Mouse (Mus musculus): Measurements from ENCODE around the gene Zfp526.

Zfp526 gene

DNA sequence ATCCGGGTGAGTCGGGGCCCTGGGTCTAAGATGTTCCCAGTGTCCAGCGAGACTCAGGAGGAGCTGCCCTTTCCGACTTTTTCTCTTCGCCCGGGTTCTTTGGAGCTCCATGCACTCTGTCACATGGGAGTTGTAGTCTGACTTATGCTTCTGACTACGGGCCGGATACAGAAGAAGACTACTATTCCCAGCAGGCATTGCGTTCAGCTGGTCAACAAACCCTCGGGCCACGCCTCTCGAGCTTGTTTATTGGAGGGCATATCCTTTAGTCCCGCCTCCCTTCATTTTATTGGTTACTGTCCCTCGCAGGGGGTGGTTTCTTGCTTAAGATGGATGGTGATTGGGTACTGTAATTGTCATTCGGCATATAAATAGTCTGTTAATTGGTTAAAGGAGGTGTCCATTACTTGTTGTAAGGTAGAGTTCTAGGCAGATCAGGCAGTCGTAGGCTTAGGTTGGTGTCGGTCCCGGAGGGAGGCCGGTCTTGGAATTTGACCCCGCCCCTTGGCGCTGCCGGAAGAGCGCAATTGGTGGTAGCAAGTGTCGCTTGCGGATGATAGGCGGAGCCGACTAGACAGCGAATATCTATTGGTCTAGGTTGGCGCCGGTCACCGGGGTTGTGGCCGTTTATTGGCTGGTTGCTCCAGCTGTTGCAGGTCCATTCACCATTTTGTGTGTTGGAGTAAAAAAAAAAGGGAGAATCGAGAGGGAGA is 46.7 kb downstream of the Zfp526 start:
- DNase-seq (ENCODE audit: extremely low spot score), result peak; percentile 98

DNA sequence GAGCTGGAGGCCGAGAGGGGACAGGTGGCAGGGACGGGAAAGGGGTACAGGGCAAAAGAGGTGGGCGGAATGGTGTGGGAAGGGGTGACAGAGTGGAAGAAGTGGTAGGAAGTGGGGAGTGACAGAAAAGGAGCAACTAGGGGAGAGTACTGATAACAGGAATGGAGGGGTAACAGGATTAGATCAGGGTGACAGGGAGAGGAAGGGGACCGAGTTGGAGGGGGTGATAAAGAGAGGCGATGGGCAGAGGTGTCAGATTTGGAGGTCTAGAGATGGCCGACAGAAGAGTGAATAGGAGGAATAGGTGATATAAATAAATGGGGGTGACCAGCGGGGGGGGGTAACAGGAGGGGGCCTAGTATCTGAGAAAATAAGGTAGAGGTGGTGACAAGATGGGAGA is 47.4 kb downstream of the Zfp526 start:
- no peak for DNase-seq (ENCODE audit: extremely low spot score)

DNA sequence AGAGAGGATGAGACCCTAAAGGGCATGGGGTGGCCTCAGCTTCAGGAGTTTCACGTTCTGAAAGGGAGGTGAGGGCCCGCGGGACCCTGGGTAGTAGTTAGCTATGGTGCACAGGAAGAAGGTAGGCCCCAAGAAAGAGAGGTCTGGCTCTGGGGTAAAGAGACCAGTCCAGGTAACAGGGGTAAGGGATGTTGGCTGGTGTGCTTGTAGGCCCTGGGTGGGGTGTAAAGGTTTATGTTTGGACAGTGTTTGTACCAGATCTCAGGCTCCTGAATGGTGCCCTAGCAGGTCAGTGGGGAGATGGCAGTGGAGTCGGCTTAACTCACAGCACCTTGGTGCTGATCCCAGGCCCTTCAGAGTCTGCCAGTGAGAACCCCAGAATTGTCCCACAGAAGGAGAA is 47.8 kb downstream of the Zfp526 start:
- no peak for DNase-seq (ENCODE audit: extremely low spot score)

DNA sequence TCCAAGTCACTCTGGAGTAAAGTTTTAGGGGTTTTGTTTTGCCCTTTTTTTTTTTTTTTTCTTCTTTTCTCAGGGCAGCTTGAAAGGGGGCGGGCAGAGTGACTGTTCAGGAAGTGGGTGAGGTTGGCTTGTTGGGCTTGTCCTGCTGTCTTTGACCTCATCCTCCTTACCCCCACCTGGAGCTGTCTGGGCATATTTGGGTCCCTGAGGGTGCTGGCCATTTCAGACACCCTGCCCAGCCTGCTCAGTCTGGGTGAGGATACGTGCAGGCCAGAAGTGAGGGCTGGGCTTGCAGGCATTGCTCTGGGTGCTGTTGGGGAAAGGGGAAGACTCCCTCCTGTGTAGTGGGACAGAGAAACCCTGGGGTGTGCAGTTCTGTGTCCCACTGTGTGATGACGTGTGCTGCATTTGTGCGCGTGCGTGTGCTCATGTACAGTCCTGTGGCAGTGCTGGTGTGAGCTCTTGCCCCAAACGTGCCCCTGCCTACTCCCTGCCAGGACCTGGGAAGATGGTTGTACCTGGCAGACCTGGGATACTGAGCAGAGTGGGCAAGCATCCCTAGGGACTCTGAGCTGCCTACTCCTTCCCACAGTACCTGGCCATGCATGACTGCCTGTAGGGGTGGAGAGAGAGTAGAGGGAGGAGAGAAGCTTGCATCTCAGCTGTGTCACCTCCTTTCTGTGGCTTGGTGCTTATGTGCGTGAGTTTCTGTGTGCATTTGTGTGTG is 48.5 kb downstream of the Zfp526 start:
- DNase-seq (ENCODE audit: extremely low spot score), result no peak

DNA sequence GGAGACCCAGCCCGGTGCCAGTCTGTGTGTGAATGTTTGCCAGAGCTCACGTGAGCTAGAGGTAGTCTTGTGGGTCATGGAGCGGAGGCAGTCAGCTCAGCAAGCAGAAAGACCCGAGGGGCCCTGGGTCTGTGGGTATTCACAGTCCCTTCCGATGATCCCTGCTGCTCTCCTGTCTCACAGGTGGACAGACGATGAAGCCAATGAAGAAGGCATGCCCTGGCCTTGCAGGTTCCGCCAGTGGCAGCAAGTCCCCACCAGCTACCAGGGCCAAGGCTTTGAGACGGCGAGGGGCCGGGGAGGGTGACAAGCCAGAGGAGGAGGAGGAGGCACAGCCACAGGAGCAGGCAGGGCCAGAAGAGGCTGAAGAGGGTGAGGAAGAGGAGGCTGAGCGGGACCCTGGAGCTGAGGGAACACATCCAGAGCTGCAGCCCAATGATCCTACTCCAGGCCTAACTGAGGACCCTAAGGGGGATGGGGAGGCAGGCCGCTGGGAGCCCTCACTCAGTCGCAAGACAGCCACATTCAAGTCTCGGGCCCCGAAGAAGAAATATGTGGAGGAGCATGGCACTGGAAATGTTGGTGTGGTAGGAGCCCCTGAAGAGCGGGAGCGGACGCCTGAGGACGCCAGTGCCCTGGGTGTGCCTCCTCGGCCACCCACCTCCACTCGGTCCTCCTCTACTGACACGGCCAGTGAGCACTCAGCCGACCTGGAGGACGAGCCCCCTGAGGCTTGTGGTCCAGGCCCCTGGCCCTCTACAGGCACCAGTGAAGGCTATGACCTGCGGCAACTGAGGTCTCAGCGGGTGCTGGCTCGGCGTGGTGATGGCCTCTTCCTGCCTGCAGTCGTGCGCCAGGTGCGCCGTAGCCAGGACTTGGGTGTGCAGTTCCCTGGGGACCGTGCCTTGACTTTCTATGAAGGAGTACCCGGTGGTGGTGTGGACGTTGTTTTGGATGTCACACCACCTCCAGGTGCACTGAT is 49.7 kb downstream of the Zfp526 start:
- DNase-seq (ENCODE audit: extremely low spot score), result no peak

DNA sequence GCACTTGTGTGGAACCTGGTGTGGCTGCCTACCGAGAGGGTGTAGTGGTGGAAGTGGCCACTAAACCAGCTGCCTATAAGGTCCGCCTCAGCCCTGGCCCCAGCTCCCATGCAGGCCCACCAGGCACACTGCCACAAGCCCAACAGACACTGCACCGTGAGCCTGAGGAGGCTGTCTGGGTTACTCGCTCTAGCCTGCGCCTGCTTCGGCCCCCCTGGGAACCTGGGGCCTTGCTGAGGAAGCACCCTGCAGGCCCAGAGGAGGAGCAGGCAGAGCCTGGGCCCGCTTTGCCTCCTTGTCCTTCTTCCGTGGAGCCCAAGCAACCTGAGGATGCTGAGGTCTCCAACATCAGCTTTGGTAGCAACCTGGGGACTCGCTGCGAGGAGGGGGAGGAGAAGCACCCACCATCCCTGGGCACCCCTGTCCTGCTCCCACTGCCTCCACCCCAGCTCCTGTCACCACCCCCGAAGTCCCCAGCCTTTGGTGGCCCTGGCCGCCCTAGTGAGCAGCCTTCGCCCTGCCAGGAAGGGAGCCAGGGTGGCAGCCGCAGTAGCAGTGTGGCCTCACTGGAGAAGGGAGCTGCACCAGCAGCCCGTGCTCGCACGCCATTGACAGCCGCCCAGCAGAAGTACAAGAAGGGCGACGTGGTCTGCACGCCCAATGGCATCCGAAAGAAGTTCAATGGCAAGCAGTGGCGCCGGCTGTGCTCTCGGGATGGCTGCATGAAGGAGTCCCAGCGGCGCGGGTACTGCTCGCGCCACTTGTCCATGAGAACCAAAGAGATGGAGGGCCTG is 50.6 kb downstream of the Zfp526 start:
- no peak for DNase-seq (ENCODE audit: extremely low spot score)

DNA sequence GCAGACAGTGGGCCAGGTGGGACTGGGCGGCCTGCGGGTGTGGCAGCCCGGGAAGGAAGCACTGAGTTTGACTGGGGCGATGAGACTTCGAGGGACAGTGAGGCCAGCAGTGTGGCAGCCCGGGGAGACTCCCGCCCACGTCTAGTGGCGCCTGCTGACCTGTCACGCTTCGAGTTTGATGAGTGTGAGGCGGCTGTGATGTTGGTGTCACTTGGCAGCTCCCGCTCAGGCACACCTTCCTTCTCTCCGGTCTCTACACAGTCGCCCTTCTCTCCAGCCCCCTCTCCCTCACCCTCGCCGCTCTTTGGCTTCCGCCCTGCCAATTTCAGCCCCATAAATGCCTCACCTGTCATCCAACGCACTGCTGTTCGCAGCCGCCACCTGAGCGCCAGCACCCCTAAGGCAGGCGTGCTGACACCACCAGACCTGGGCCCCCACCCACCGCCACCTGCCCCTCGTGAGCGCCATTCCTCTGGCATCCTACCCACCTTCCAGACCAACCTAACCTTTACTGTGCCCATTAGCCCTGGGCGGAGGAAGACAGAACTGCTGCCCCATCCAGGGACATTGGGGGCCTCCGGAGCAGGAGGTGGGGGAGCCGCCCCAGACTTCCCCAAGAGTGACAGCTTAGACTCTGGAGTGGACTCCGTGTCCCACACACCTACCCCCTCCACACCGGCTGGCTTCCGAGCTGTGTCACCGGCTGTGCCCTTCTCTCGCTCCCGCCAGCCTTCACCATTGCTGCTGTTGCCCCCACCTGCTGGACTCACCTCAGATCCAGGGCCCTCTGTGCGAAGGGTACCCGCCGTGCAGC is 51.4 kb downstream of the Zfp526 start:
- no peak for DNase-seq (ENCODE audit: extremely low spot score)

DNA sequence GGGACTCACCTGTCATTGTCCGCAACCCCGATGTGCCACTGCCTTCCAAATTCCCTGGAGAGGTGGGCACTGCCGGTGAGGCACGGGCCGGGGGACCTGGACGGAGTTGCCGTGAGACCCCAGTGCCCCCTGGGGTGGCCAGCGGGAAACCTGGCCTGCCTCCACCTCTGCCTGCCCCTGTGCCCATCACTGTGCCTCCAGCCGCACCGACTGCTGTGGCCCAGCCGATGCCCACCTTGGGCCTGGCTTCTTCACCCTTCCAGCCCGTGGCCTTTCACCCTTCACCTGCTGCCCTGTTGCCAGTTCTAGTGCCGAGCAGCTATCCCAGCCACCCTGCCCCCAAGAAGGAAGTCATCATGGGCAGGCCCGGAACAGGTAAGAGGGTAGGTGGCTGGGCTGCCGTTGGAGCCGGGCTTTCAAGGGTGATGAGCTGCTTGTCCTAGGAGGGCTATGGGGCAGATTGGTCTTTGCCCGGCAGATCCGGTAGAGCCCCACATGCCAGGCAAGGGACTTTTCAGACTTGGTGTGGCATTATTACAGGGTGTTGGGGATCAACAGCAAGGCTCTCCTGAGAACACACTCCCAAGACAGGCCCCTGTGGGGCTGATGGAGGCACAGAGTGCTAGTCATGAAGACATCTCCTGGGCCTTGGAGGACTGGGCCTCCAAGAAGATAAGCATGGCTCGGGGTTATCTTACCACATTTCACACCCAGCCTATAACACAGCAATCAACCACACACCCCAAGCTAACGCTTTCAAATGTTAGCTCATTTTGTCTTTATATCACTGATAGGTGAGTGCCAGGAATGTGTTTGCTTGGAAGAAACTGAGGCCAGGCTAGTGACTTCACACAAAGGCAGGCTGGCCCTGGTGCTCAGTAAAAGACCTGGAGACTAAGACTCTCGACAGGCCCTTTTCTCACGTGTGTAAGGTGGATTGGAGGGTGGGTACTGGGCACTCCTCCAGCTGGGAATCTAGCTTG is 52.3 kb downstream of the Zfp526 start:
- DNase-seq (ENCODE audit: extremely low spot score), result no peak

DNA sequence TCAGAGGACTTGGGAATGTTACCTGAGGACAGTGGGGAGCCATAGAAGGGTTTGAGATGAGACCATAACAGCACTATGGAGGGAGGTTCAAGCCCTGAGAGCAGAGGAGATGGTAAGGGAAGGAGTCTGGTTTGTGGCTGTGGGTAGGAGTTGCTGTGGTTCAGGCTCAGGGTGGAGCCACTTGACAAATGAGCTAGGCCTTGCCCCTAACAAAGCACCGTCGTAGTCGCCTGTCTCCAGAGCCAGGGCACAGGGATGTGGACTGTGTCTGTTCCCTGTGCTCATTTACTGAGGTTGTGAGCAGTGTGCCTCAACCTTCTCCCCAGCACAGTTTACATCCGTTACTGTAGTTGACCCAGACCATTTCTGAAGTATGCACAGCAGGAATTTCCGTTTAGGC is 53.3 kb downstream of the Zfp526 start:
- no peak for DNase-seq (ENCODE audit: extremely low spot score)

DNA sequence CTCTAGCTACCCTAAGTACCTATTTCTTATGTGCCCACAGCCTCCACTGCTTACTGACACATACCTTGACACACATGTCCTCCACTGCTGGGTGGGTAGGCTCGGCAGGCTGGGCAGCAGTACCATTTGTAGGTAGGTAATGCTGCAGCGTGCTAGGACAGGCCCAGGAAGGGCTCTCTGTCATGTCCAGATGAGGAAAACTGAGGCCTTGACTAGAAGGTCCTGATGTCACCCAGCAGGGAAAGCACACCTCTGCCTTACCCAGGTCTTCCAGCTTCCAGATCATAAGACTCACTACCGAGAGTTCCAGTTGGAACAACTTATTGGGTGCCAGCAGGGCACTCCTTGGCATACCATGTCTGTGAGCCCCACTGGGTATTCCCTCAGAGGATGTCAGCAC is 53.8 kb downstream of the Zfp526 start:
- DNase-seq (ENCODE audit: extremely low spot score), result no peak

DNA sequence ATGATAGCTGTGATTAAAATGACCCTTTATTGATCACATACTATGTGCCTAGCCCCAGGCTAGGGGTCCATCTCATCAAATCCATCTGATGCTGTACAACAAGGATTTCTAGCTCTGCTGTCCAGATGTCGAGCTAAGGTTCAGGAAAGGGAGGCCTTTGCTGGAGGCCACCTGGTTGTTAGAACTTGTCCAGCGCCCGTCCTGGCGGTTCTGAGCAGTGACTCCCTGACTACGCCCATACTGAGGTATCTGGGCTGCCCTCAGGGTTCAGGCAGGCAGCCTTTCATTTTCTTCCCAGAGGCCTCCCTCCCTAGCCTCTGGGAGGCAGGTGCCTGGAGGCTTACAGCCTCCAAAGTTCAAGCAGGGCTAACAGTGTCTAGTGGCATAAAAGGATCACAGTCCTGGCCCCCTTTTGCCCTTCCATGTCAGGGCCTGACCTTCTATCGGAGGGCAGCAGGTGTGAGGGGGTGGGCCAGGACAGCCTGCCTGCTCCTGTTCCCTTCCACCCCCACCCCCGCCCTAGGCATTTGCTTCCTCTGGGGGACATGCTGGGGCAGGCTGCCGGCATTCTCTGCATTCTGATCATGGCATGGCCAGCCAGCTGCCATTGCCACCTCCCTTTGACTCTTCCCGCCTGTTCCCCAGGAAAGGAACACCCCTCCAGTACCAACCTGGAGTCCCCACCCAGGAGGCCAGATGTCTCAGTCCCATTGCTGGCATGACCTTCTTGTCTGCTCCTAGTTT is 54.5 kb downstream of the Zfp526 start:
- DNase-seq (ENCODE audit: extremely low spot score), result no peak

All from embryo, embryonic 9.5 days (tissue).